Mouse (Mus musculus) lung, postnatal 36 days (tissue): Measurements from ENCODE around the gene Gas2l1.

ENCODE experiments used
- DNase-seq: peaks from one replicate; pipeline ENCODE4 v3.0.0; 2022; ENCODE audit warnings: mixed read lengths

The Gas2l1 gene

DNA sequence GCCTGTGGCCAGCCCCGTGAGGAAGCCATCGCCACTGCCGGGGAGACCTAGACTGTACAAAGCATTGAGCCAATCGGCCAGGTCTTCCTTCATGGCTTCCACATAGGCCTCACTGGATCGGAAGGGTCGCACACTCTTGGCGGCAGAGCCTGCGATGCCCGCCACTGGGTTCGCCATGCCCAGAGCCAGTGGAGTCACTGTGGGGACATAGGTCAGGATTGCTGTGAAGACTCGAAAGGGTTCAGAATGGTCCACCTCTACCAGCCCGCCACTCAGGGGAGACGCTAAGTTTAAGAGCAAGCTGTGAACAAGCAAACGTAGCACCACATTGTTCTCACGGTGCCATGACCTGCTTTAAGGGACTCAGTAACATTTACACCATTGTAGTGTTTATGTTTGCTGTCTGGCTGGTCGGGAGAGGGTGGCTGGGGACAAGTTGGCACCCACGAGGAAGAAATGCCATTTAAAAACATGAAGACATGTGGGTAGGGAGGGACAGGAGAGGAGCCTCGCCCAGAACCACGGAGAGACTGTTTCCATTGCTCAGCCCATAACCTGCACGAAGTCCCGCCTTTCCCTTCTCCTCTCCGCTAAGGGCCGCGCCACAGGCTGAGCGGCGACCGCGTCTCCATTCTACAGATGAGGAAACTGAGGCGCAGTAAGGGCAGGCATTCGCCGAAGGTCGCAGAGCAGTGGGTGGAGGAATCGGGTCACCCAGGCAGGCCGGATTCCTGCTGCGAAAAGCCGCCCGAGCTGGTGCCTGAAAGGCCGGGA, 658 bp downstream of the Gas2l1 start:
- peak; percentile 38 for DNase-seq

- no peak for DNase-seq
Measured at GRCm38 (mm10) chr11:5063561-5064281, 1.4 kb downstream of the Gas2l1 start.

DNA sequence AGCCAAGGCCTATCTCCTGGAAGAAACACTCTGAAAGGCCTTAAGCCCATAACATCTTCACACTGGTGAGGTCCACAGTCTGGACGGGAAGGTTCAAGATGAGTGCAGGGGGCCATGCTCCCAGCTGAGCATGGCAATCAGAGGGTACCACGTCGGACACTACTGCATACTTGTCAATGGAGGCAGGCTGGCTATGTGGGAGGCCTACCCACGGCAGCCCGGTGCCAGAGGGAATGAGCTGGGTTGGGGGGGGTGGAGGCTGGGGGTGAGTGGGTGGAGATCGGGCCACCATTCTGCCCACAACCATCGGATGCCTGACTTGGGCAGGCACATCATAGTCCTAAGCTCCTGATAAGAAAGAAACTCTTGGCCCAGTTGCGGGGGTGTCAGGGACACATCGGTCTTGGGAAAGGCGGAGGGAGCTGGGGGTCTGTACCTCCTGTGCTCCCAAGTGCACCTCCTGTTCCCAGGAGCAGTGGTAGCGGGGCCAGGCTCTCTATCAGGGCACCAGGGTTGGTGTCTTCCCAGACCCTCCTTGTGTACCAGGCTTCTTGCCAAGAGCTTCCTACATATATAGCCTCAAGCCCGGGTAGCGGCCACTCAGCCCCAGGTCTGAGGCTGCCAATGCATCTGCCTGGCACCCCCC, 2.1 kb downstream of the Gas2l1 start:
- DNase-seq: no peak

- DNase-seq: no peak
Measured at GRCm38 (mm10) chr11:5062326-5062725, 2.8 kb downstream of the Gas2l1 start.

DNA sequence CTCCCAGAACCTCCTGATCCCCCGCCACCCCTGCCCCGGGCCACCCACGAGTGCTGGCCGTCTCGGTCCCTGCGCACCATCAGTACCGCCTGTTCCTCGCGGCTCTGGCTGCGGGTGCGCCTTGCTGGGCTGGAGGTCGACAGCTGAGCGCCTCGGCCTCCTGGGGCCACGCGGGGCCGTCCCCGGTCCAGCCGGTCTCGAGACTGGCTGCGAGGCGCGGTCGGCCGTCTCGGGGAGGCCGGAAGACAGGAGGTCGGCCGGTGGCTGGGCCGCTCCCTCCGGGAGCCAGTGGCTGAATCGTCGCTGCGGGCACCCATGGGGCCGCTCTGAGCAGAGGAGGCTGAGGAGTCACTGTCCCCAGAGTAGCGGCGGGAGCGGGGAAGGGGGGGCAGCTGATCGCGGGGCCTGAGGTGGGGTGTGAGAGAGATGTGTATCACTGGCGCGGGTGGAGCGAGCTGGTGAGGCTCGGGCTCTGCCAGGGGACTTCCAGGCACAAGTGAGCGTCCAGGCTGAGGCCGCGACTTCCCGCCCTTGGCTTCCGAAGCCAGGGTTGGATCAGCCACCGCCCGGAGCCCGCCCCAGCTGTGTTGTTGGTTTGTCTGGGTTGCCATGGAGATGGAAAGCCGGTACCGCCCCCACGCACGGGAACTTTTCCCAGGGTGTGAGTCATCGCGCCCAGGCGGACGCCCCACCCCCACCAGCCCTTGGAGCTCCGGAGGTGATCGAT, 3.6 kb downstream of the Gas2l1 start:
- DNase-seq: peak; percentile 98

GRCm38 (mm10) chr11:5060756-5061412, 4.2 kb downstream of the Gas2l1 start:
- DNase-seq: no peak

DNA sequence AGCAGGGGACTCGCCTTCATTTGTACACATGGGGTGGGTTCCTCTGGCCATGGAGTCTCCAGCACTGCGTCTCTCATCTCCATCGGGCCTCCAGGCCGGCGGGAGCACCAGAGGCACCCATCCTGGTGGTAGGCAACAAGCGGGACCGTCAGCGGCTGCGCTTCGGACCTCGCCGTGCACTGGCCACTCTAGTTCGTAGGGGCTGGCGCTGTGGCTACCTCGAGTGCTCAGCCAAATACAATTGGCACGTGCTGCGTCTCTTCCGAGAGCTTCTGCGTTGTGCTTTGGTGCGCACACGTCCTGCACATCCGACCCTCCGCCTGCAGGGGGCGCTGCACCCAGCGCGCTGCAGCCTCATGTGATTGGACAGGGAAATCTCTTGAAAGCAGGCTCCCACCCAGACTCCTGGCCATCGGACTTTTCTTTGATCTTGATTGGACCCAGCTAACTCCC, 5.4 kb downstream of the Gas2l1 start:
- DNase-seq: peak; percentile 49

- no peak for DNase-seq
Measured at GRCm38 (mm10) chr11:5059230-5059629, 5.9 kb downstream of the Gas2l1 start.

DNA sequence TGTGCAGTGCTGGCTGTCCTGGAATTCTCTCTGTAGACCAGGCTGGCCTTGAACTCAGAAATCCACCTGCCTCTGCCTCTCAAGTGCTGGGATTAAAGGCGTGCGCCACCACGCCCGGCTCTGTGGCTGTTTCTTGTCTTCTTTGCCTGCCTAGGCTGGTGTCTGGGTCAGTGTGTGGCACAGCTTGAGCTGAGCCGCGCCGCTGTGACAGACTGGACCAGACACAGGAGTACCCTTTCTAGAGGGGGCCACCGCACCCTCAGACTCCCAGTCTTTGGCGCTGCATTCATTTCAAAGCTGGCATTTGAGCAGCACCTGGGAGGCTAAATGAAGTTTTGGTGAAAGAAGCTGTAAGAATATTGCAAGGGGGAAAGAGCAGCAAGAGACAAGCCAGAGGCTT, 6.3 kb downstream of the Gas2l1 start:
- DNase-seq: no peak

- DNase-seq: peak; percentile 59
Measured at GRCm38 (mm10) chr11:5057856-5058641, 7.1 kb downstream of the Gas2l1 start, which contains the start of gene Rasl10a. Gene Rasl10a (plus strand): TSS chr11:5058128.

DNA sequence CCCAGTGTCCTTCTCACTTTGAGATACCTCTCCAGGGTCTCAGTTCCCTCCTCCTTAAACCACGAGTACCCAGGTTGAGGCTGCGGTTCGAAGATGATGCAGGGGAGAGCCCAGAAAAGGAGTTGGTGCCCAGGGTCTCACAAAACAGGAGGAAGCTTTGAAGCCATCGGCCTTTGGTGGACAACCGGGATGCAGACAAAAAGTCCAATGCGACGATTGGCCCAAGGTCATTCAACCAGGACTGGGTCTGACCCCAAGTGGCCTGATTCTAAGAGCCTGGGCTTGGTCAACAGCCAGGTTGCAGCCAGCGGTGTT, 7.6 kb downstream of the Gas2l1 start:
- no peak for DNase-seq

DNA sequence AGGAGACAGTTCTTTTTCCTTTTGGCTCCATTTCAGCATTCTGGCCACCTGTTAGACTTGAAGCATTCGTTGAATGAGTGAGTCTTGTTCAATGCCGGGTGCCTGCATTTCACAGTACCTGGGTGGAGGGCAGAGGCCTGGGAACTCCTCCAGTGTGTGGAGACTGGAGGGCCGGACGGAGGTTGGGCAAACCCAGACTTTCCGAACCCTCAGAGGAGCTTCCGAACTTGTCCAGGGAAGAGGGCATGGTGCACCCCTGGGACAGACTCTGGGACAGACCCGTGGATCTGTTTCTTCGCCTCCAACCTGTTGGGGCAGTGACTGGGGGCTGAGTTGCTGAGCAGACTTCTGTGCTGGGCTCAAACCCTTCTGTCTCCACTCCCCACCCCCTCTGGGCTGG, 8.1 kb downstream of the Gas2l1 start:
- DNase-seq: no peak

DNA sequence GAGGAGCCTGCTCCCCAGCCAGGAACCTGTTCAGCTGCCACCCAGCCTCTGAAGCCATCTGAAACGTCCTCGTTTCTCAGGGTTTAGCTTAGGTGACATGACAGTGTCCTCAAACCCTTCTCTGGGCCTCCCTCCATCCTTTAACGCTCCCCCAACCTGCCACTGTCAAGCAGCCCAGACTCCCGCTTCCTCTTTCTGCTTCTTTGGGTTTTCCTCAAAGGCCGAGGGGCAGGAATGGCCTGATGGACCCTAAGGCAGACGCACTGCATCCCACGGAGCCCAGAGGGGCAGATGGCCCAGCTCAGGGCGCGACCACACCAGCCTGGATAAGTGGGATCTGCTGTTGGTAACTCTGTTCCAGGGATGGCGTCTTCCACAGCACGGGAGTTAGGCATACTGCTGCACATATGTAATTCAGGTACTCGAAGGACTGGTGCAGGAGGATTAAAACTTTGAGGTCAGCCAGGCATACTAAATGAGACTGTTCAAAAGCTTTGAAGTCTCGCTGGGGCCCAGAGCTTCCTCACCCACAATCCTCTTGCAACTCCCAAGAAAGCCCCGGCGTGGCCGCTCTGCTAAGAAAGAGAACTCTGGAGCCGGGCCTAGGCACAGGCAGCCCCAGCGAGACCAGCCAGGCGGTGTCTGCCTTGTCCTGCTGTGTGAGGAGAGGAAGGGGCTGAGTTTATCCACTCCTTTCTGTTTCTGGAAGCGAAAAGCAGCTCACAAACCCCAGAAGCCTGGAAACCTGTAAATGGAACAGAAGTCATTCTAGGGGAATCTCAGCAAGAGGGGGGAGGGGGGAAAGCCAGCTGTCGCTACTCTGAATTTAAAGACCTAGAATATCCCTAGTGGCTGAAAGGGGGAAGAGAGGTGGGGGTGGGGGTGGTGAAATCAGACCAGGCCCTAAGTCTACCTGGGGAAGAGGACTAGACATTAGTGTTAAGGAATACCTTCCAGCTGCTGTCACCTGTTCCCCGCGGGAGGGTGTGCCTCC, 8.9 kb downstream of the Gas2l1 start:
- DNase-seq: no peak

GRCm38 (mm10) chr11:5054874-5055273, 10.3 kb downstream of the Gas2l1 start:
- DNase-seq: no peak

DNA sequence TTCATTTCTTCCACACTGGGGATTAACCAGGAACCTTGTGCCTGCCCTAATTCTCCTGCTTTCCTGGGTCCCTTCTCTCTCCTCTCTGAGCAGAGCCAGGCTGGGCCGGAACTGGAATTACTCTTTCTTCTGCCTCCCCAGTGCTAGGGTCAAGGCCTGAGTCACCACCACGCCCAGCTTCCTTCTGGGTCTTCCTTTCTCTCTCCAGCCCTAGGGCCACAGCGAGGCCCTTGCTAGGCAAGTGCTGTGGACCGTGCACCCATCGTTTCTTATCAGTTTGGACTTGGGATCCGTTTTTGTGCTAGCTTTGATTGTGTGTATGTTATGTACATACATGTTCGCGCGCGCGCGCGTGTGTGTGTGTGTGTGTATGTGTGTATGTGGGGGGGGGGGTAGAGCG, 11.0 kb downstream of the Gas2l1 start:
- no peak for DNase-seq

- DNase-seq: no peak
Measured at GRCm38 (mm10) chr11:5052200-5052854, 12.8 kb downstream of the Gas2l1 start.

GRCm38 (mm10) chr11:5051629-5052028, 13.5 kb downstream of the Gas2l1 start:
- DNase-seq: no peak

DNA sequence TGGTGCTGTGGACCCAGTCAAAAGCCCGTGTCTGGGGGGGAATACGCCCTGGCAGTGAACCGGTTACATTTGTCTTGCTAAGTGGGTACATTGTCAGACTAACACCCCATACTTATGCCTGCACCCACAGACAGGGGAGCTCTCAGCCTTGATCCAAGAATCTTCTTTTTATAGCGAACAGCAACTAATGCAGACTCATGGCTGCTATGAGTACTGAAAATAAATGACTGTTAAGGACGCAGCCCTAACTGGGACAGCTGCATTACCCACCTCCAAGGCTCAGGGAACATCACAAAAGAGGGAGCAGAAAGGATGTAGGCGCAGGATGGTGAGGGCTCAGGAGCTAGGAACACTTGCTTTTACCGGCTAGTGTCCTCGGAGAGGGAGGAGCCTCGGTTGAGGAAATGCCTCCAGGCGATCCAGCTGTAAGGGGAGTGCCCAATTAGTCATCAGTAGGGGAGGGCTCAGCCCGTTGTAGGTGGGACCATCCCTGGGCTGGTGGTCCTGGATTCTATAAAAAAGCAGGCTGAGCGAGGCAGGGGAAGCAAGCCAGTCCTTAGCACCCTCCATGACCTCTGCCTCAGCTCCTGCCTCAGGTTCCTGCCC, 18.7 kb downstream of the Gas2l1 start:
- no peak for DNase-seq

GRCm38 (mm10) chr11:5042645-5043381, 22.3 kb downstream of the Gas2l1 start:
- no peak for DNase-seq
